Mouse (Mus musculus) G1E-ER4 (cell line): ENCODE measurements around the gene Zkscan7. TPM values are rescaled to one million over a fixed set of nuclear protein-coding genes. Genes with fewer than 3 reads are reported as not detected.

ENCODE experiments used
- GATA1 ChIP-seq: IDR thresholded peaks from one replicate; pipeline ENCODE4 v1.8.0; 2012; ENCODE audit warnings: low read length, inconsistent platforms
- polyA plus RNA-seq: library from polyadenylated mRNA; stranded (reverse); fragments of >175 nt; gene quantifications from 2 replicates; pipeline ENCODE4 v1.2.3, GENCODE M21; 2012

The Zkscan7 gene
- polyA plus RNA-seq: not detected in 2 replicates

GRCm38 (mm10) chr9:122885385-122885784, at the start of gene Zkscan7:
Gene Zkscan7, plus strand, starts transcription at chr9:122885685.
- TF ChIP-seq GATA1: no peak

- no peak for TF ChIP-seq GATA1
Measured at GRCm38 (mm10) chr9:122836126-122836525, 49.4 kb upstream of the Zkscan7 start.

GRCm38 (mm10) chr9:122836790-122837189, 48.7 kb upstream of the Zkscan7 start:
- TF ChIP-seq GATA1: no peak

- TF ChIP-seq GATA1: no peak
Measured at GRCm38 (mm10) chr9:122837216-122837615, 48.3 kb upstream of the Zkscan7 start.

- no peak for TF ChIP-seq GATA1
Measured at GRCm38 (mm10) chr9:122837680-122838079, 47.8 kb upstream of the Zkscan7 start.

- TF ChIP-seq GATA1: no peak
Measured at GRCm38 (mm10) chr9:122843760-122844159, 41.7 kb upstream of the Zkscan7 start, which contains the start of gene Gm35549. Gene Gm35549, minus strand, starts transcription at chr9:122844035.

GRCm38 (mm10) chr9:122845621-122846020, 39.9 kb upstream of the Zkscan7 start:
- no peak for TF ChIP-seq GATA1

- no peak for TF ChIP-seq GATA1
Measured at GRCm38 (mm10) chr9:122846156-122846555, 39.3 kb upstream of the Zkscan7 start.

- no peak for TF ChIP-seq GATA1
Measured at GRCm38 (mm10) chr9:122854526-122854925, 31.0 kb upstream of the Zkscan7 start.

GRCm38 (mm10) chr9:122855617-122856016, 29.9 kb upstream of the Zkscan7 start:
- no peak for TF ChIP-seq GATA1

GRCm38 (mm10) chr9:122856716-122857115, 28.8 kb upstream of the Zkscan7 start:
- TF ChIP-seq GATA1: no peak

- no peak for TF ChIP-seq GATA1
Measured at GRCm38 (mm10) chr9:122860752-122861151, 24.7 kb upstream of the Zkscan7 start.

- TF ChIP-seq GATA1: no peak
Measured at GRCm38 (mm10) chr9:122863731-122864130, 21.8 kb upstream of the Zkscan7 start.

- TF ChIP-seq GATA1: no peak
Measured at GRCm38 (mm10) chr9:122864848-122865247, 20.6 kb upstream of the Zkscan7 start.

GRCm38 (mm10) chr9:122865697-122866166, 19.8 kb upstream of the Zkscan7 start, which contains the start of gene Zfp445:
Gene Zfp445, minus strand, starts transcription at chr9:122866006.
- TF ChIP-seq GATA1: no peak

- no peak for TF ChIP-seq GATA1
Measured at GRCm38 (mm10) chr9:122866192-122866591, 19.3 kb upstream of the Zkscan7 start.

- no peak for TF ChIP-seq GATA1
Measured at GRCm38 (mm10) chr9:122872595-122872994, 12.9 kb upstream of the Zkscan7 start.

GRCm38 (mm10) chr9:122874653-122875052, 10.8 kb upstream of the Zkscan7 start:
- TF ChIP-seq GATA1: no peak
